Mouse (Mus musculus) heart, embryonic 10.5 days (tissue): ENCODE data around the gene Padi2. TPM values are rescaled to one million over a fixed set of nuclear protein-coding genes. Genes with fewer than 3 reads are reported as not detected.

Source experiments
- DNase-seq: peaks from one replicate; pipeline ENCODE4 v3.0.0-alpha.2; 2017; ENCODE audit warnings: low spot score
- H3K27ac ChIP-seq: fragments of 300-500 bp; sonication (generic); 2 replicates; pipeline ENCODE4 v1.5.1; 2016; ENCODE audit warnings: mild to moderate bottlenecking
- H3K27me3 ChIP-seq: fragments of 300-500 bp; sonication (generic); 2 replicates; pipeline ENCODE4 v1.6.1; 2016; ENCODE audit warnings: mild to moderate bottlenecking; ENCODE audit not compliant: poor library complexity, insufficient read depth, severe bottlenecking
- H3K36me3 ChIP-seq: fragments of 300-500 bp; sonication (generic); 2 replicates; pipeline ENCODE4 v1.6.1; 2016; ENCODE audit warnings: mild to moderate bottlenecking, moderate library complexity
- H3K4me1 ChIP-seq: fragments of 300-500 bp; sonication (generic); 2 replicates; pipeline ENCODE4 v1.6.1; 2016; ENCODE audit warnings: mild to moderate bottlenecking
- H3K4me3 ChIP-seq: fragments of 300-500 bp; sonication (generic); 2 replicates; pipeline ENCODE4 v1.5.1; 2016; ENCODE audit warnings: mild to moderate bottlenecking, moderate library complexity
- H3K9me3 ChIP-seq: fragments of 300-500 bp; sonication (generic); 2 replicates; pipeline ENCODE4 v1.6.1; 2016; ENCODE audit warnings: mild to moderate bottlenecking, moderate library complexity
- WGBS: fragments of 180-500 bp; shearing (Covaris S2); methylation state at CpG from one replicate; pipeline ENCODE4 v1.1.7; 2016; 5-methylcytosine and 5-hydroxymethylcytosine counted together
- polyA plus RNA-seq: library from polyadenylated mRNA; unstranded; fragments of >200 nt; fragmentation: Nextera tagmentation; extraction: Ambion mirVana; gene quantifications from 2 replicates; pipeline ENCODE4 v1.2.1, GENCODE M21; 2016

The Padi2 gene
- polyA plus RNA-seq, result 2.9 and 6.3 TPM in 2 replicates

DNA sequence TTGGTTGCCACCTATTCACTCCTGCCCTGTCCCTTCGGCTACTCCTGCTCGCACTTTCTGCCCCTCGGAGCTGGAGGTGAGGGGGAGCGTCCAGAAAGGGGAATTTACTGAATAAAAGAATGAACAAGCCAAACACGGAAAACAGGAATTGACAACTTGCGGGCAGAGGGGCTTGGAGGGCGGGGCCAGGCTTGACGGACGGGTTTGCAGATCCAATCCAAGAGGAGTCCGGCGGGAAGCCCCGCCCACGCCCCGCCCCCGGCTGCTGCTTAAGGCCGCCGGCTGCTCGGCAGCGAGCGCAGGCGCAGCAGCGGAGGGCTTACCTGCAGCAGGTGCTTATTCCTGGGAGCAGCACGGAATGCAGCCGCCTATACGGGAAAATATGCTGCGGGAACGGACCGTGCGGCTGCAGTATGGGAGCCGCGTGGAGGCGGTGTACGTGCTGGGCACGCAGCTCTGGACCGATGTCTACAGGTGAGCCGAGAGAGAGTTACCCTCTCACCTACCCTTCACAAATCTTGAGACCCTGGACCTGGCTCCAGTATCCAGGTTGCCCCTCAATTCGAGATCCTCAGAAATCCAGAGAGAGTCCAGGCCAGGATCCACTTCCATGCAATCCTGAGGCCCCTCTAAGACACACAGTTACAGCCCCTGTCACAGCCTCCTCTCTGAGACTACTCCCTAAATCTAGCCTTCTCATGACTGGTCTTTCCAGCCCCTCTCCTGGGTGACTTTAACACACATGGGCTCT, at the start of gene Padi2:
Gene Padi2, plus strand, starts transcription at position 269 of the 751 bp plus-strand sequence.
- peaks cover 87% of the 10 kb centered on the region for H3K27me3 ChIP-seq
- H3K36me3 ChIP-seq, result no peaks in the 10 kb centered on the region
- H3K4me3 ChIP-seq, result peak within 1 kb of the TSS; percentile 59
- WGBS, result 5% methylated on average over 37 of the region's 37 CpGs
- DNase-seq, result peak; percentile 94
- H3K27ac ChIP-seq, result peak within 1 kb of the TSS; percentile 72; the same call in 1 of the 2 replicates
- peaks cover 34% of the 10 kb centered on the region for H3K4me1 ChIP-seq
- H3K9me3 ChIP-seq, result no peaks in the 10 kb centered on the region

DNA sequence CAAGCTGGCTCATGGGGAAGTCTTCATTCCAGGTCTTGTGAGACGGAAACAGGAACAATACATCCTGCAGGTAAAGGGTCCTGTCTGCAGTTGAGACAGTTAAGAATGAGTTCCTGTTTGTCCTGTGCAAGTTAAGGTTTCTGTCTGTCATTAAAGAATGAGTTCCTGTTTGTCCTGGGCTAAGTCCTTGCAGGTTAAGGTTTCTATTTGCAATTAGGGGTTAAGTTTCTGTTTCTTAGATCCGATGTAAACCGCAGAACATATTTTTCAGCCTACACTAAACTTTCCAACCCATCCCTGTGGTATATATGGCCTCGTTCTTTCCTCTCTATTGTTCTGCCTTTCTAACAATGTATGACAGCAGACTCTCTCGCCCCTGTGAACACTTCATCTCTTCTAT, 49.1 kb upstream of the Padi2 start:
- 82% methylated on average over 5 of the region's 5 CpGs for WGBS
- Histone ChIP-seq H3K36me3 (no peaks in the 10 kb centered on the region), H3K9me3 (no peaks in the 10 kb centered on the region), H3K27ac (no peak overlapping the region), H3K4me3 (no peak overlapping the region), H3K27me3 (peaks cover 15% of the 10 kb centered on the region), H3K4me1 (peaks cover 45% of the 10 kb centered on the region)
- DNase-seq, result no peak

DNA sequence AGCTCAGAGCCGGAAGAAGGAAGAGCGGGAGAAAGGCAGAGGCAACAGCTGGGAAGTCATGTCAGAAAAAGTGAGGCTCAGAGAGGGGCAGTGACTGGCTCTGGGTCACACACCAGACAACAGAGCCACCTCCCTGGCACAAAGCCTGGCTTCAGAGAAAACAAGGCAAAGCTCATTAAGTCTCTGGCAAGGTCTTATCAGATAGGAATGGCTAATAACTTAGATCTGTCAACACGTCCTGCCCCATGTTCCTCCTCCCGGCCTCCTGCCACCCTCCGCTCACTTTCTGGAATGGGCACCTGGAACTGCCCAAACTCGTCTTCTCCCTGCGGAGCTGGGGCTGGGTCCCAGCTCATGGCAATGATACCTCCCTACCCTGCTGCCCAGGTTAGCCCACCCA, 48.3 kb upstream of the Padi2 start:
- H3K4me3 ChIP-seq, result no peak overlapping the region
- H3K4me1 ChIP-seq, result peaks cover 45% of the 10 kb centered on the region
- no peak overlapping the region for H3K27ac ChIP-seq
- 61% methylated on average over 7 of the region's 7 CpGs for WGBS
- H3K27me3 ChIP-seq, result peaks cover 15% of the 10 kb centered on the region
- DNase-seq, result no peak
- no peaks in the 10 kb centered on the region for H3K36me3 ChIP-seq
- no peaks in the 10 kb centered on the region for H3K9me3 ChIP-seq

DNA sequence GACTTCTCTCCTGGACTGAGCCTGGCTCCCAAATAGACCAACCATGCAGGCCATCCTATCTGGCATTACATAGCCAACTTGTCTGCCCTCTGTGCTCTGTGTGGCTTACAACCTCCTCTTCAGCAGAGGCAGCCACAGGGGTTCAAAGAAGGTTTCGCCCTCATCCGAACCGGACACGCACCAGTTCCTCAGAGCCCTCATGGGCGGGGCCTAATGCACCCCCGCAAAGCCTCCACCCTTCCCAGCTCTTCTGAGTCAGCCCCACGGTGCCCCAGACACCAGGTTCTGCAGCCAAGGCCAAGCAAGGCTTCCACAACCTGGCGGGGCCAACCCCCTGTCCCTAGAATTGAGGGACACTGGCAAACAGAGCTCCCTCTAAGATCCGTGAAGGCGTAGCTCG, 46.9 kb upstream of the Padi2 start:
- no peaks in the 10 kb centered on the region for H3K36me3 ChIP-seq
- WGBS, result 81% methylated on average over 11 of the region's 11 CpGs
- peaks cover 39% of the 10 kb centered on the region for H3K4me1 ChIP-seq
- no peaks in the 10 kb centered on the region for H3K9me3 ChIP-seq
- H3K27ac ChIP-seq, result peak overlapping the region; percentile 50
- no peak overlapping the region for H3K4me3 ChIP-seq
- no peak for DNase-seq
- H3K27me3 ChIP-seq, result peaks cover 15% of the 10 kb centered on the region

DNA sequence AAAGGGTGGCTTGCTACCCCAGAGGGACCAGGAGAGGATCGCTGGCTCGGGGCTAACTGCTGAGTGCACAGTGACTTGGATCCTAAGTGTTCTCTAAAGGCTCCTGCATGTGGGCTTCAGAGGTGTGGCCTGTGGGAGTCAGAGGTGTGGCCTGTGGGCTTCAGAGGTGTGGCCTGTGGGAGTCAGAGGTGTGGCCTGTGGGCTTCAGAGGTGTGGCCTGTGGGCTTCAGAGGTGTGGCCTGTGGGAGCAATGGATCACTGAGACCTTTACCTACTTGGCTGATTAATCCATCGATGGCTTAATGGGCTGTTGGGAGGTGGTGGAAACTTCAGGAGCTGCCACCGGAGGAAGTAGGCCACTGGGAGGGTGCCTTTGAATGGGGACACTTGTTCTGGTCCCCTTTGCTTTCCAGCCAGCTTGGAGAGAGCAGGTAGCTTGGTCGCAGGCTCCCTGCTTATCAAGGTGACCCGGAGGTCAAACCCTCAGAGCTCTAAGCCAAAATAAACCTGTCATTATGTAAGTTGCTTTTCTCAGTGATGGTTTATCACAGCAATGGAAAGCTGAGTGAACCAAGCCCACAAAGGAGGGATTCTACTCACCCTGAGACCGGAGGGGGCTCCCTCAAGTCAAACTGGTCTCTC, 45.9 kb upstream of the Padi2 start:
- Histone ChIP-seq H3K4me1 (peaks cover 33% of the 10 kb centered on the region), H3K27me3 (peaks cover 15% of the 10 kb centered on the region), H3K9me3 (no peaks in the 10 kb centered on the region), H3K27ac (peak overlapping the region; percentile 79), H3K36me3 (no peaks in the 10 kb centered on the region), H3K4me3 (no peak overlapping the region)
- DNase-seq, result no peak
- 33% methylated on average over 7 of the region's 7 CpGs for WGBS

DNA sequence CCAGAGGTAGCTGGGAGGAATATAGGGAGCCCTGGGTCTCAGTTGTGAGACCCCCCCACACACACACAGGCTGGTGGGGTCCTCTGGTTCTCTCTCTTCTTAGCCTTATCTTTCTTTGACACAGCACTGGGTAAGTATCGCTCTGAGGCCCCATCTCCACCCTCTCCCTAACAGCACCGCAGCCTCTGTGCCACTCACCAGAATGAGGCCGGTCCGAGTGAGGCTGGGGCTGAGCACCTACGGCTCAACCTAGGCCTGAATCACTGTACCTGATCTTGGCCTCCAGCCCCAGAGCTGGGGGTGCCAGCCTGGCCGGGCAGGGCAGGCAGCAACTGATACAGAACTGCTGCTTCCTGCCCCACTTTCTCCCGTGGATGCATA, 45.4 kb upstream of the Padi2 start:
- WGBS, result 53% methylated on average over 7 of the region's 7 CpGs
- no peaks in the 10 kb centered on the region for H3K36me3 ChIP-seq
- peaks cover 33% of the 10 kb centered on the region for H3K4me1 ChIP-seq
- peaks cover 15% of the 10 kb centered on the region for H3K27me3 ChIP-seq
- DNase-seq, result peak; percentile 84
- peak overlapping the region; percentile 79 for H3K27ac ChIP-seq
- H3K9me3 ChIP-seq, result no peaks in the 10 kb centered on the region
- 0 out of 2 replicates have a peak overlapping the region, but pooled peaks have one; percentile 12 for H3K4me3 ChIP-seq

DNA sequence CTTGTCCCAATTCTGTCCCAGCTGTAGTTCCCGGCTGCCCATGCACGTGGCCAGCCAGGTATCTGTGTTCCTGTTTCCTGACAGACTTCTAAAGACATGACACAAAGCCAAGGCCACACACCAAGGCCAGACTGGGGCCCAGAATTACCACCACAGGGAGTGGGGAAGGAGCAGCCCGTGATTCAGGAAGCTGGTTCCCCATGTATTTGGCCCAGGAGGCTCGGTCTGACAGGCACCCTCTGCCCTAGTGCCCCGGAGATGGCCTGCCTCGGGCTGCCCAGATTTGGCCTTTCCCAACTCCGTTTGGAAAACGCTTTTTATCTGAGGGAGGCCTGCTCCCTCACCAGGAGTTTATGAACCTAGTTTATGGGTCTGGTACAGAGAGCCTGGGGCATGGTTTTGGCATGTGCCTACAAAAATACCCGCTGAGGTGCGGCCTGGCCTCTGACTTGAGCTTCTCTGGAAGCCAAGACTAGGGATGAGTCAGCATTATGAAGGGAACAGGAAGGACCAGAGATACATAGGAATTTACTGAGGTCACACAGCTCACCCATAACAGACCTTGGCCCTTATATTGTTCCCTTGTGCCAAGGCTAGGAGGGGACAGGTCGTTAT, 44.0 kb upstream of the Padi2 start:
- peaks cover 15% of the 10 kb centered on the region for H3K27me3 ChIP-seq
- no peak overlapping the region for H3K4me3 ChIP-seq
- H3K27ac ChIP-seq, result no peak overlapping the region
- no peaks in the 10 kb centered on the region for H3K9me3 ChIP-seq
- H3K36me3 ChIP-seq, result no peaks in the 10 kb centered on the region
- WGBS, result 82% methylated on average over 11 of the region's 11 CpGs
- H3K4me1 ChIP-seq, result peaks cover 38% of the 10 kb centered on the region
- DNase-seq, result no peak

DNA sequence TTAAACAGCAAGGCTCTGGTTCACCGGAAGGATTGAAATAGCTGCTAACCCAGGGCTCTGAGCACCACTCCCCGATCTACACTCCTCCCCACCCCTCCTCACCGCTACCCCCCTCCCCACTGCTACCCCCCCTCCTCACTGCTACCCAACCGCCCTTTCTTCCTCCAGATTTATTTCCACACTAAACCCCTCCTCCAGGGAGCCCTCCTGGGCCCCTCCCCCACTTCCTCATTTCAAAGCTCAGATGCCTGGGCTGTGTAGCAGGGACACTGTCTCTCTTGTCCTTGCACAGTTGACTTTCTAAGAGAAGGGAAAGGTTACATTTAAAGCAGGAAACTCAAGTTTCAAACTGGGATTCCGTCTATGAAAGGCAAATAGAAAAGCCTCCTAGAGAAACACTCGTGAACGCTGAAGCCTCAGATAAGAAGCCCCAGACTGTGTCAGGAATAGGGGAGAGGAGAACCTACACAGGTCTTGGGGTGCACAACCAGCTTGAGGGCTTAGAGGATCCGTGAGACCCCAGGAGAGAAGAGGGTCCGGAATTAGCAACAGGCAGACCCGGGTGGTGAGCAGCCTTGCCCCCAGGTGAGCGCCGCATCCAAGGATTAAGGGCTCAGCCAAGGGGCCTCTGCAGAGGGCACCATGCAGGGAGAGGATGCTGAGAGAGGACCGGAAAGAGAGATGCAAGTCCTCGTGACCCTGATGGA, 37.5 kb upstream of the Padi2 start:
- WGBS, result 6% methylated on average over 14 of the region's 14 CpGs
- Histone ChIP-seq H3K27me3 (peaks cover 31% of the 10 kb centered on the region), H3K36me3 (no peaks in the 10 kb centered on the region), H3K4me3 (peak overlapping the region; percentile 27), H3K4me1 (peaks cover 31% of the 10 kb centered on the region), H3K27ac (peak overlapping the region; percentile 70), H3K9me3 (peaks cover 6% of the 10 kb centered on the region; the same call in 1 of the 2 replicates)
- no peak for DNase-seq

DNA sequence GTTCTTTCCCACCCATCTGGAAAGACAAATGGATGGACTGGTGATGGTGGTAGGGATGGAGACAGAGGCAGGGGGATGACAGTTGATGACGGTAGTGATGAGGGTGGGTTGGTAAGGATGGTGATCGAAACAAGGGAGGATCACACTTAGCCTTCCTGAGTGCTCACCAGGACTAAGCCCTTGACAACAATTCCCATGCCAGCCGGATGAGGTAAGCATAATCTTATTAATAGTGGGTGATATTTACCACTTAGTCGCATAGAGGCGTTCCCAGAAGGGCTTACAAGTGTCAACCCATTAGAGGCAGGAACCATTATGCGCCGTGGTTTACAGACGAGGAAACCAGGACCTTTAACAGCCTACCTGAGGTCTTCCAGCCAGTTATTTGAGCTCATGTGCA, 36.2 kb upstream of the Padi2 start:
- Histone ChIP-seq H3K27me3 (peaks cover 31% of the 10 kb centered on the region), H3K4me3 (no peak overlapping the region), H3K9me3 (peaks cover 6% of the 10 kb centered on the region; the same call in 1 of the 2 replicates), H3K4me1 (peaks cover 31% of the 10 kb centered on the region), H3K36me3 (no peaks in the 10 kb centered on the region), H3K27ac (no peak overlapping the region)
- 90% methylated on average over 8 of the region's 8 CpGs for WGBS
- DNase-seq, result no peak

DNA sequence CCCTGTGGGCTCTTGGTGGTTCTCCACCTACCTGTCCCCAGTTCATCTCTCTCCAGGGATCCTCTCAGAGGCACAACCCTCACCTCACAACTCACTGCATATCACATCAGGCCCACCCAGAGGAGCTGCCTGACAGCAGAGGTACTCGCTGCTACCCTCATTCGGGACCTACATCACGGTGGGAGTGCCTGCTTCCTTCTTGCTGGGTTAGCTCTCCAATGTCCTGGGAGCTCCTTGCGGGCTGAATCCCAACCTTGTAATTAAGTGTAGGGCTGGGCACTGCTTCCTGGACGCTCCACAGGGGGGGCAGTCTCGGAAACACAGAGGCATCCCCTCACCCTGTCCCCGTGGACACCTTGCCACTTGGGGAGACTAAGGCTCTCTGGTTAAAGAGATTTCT, 35.3 kb upstream of the Padi2 start:
- Histone ChIP-seq H3K4me1 (peaks cover 31% of the 10 kb centered on the region), H3K27ac (no peak overlapping the region), H3K36me3 (no peaks in the 10 kb centered on the region), H3K4me3 (no peak overlapping the region), H3K9me3 (peaks cover 6% of the 10 kb centered on the region; the same call in 1 of the 2 replicates), H3K27me3 (peaks cover 31% of the 10 kb centered on the region)
- WGBS, result 77% methylated on average over 7 of the region's 7 CpGs
- no peak for DNase-seq

DNA sequence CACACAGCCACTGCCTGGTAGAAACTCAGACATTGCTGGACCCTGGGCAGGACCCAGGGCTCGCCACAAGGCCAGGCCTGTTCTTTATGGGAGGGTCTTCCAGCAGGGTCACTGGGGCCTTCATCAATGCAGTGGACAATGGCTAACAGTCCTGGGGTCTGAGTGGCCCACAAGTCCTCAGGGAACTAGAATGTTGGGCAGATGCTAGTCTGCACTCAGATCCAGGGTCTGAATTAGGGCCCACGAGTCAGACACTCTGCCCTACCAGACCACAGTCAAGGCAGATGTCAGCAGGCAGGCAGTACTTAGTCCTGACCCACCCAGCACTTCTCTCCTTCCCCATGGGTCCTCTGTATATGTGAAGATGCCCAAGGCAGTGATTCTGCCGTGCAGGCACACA, 34.8 kb upstream of the Padi2 start:
- H3K4me3 ChIP-seq, result no peak overlapping the region
- 84% methylated on average over 3 of the region's 3 CpGs for WGBS
- H3K27ac ChIP-seq, result no peak overlapping the region
- H3K4me1 ChIP-seq, result peaks cover 31% of the 10 kb centered on the region
- H3K36me3 ChIP-seq, result no peaks in the 10 kb centered on the region
- DNase-seq, result peak; percentile 58
- peaks cover 33% of the 10 kb centered on the region for H3K27me3 ChIP-seq
- peaks cover 6% of the 10 kb centered on the region; the same call in 1 of the 2 replicates for H3K9me3 ChIP-seq

DNA sequence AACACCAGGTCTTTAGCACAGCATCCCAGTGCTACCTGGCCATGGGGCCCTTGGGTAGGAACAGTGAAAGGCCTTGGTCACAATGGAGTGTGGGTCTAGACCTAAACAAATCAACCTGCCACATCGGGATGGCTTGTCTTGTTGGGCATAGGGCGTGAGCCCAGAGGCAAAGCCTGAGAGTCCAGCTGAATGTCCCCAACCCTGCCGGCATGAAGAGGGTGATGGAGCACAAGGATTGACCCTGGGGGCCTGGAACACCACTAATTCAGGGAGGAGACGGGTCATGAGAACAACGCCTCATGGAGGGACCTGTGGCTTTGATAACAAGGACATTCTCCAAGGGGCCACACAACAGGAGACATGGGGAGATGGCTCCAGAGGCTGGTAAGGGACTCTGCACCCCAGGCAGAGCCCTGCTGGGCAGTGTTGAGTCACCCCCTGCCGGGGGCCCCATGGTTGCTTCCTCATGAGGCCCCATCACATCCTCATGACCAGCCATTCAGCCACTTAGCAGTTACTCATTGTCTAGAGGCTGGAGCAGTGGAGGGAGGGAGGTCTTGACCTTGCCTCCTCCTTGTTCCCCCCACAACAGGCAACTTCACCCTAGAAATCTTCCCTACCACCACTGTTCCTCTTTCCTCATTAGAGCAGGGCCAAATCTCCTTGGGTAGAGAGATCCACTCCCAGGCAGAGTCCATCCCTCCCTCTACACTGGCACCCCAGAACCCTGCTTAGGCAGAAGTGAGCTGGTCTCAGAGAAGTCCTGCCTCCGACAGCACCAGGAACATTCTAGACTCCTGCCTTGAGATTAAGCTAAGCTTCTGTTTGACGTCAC, 34.1 kb upstream of the Padi2 start:
- Histone ChIP-seq H3K27ac (no peak overlapping the region), H3K4me3 (no peak overlapping the region), H3K9me3 (peaks cover 6% of the 10 kb centered on the region; the same call in 1 of the 2 replicates), H3K4me1 (peaks cover 27% of the 10 kb centered on the region), H3K36me3 (no peaks in the 10 kb centered on the region), H3K27me3 (peaks cover 40% of the 10 kb centered on the region)
- WGBS, result 75% methylated on average over 8 of the region's 8 CpGs
- peak; percentile 64 for DNase-seq
